Mouse (Mus musculus): ENCODE data around the gene Galr3. TPM values are rescaled to one million over a fixed set of nuclear protein-coding genes. Genes with fewer than 3 reads are reported as not detected.

Galr3 gene
- polyA plus RNA-seq, 1 experiment from 2014 or later = not detected

DNA sequence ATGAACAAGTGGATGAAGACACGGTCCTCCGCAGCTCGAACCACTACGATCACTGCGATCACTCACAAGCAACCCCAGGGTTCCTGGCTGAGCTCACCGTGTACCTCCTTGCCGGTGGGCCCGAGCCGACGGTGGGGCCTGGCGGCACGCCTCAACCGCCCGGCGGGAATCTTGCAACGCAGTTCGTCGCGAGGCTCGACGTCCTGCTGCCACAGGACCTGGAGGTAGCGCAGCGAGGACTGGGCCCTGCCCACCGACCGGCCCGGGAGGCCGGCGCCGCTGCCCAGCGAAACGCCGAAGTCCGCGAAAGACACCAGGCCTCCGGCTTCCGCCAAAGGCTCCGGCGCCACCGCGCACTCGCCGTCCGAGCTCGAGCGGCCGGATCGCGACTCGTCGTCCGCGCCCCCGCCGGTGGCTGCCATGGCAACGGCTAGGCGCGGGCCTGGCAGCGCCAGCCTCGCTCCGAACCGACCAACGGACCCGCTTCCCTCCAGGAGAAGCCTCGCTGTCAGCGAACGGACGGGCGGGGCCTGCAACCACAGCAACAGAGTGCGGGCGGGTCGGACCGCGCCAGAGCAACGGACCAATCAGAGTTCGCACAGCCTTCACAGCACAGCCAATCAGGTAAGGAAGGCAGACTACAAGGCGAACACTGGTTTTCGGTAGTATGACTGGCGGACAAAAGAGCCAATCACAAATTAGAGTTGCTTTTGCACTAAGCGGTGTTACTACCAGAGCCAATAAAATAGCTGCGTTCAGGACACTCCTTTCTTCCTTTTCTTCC lies 20.9 kb downstream of the Galr3 start, which contains the start of gene Ankrd54:
Ankrd54 (minus strand) TSS at position 518 of the 784 bp plus-strand sequence.
- WGBS = under 1% methylated on average over 80 of the region's 80 CpGs
- peaks cover 19% of the 10 kb centered on the region for H3K4me1 ChIP-seq

DNA sequence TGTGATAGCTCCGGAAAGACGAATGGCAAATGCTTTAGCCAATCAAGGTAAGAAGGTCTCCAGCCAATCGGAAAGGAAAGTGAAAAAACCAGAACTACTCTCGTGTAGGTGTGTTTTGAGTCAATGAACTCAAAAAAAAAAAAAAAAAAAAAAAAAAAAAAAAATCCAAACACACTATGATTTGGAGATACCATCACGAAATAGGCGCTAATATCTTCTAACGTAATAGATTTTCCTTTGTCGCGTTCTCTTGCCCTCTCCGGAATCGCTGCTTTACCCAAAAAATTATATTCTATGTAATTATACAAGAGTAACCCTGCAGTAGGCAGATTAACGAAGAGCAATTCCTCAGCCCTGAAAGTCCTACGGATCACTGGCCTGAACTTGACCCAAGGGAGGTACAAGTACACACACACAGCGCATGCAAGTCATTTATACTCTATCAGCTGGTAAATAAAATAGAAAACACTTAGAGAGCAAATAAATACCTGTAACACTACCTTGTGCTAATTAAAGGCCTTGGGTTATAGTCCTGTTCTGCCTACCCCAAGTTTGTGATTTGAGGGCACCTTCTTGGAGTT lies 21.6 kb downstream of the Galr3 start:
- H3K9ac ChIP-seq = no peak overlapping the region
- H3K4me1 ChIP-seq = peaks cover 19% of the 10 kb centered on the region
- no peaks in the 10 kb centered on the region for H3K27me3 ChIP-seq
- no peaks in the 10 kb centered on the region for H3K9me3 ChIP-seq
- H3K27ac ChIP-seq = no peak overlapping the region
- no peak for ATAC-seq (ENCODE audit: insufficient number of reproducible peaks, insufficient read depth, low FRiP score, low TSS enrichment)
- peak overlapping the region; percentile 49 for H3K4me2 ChIP-seq (replicated peaks)
- 9% methylated on average over 14 of the region's 14 CpGs for WGBS
- H3K36me3 ChIP-seq = peaks cover 25% of the 10 kb centered on the region
- peak overlapping the region; percentile 93 for H3K4me3 ChIP-seq

More for the DNA sequence above, 20.9 kb downstream of the Galr3 start, which contains the start of gene Ankrd54:
- peaks cover 32% of the 10 kb centered on the region for H3K36me3 ChIP-seq
- peak within 1 kb of the TSS; percentile 93 for H3K4me3 ChIP-seq
- H3K9ac ChIP-seq = peak within 1 kb of the TSS; percentile 89
- no peaks in the 10 kb centered on the region for H3K9me3 ChIP-seq
- H3K27me3 ChIP-seq = no peaks in the 10 kb centered on the region
- ATAC-seq (ENCODE audit: insufficient number of reproducible peaks, insufficient read depth, low FRiP score, low TSS enrichment) = peak; percentile 100
- peak within 1 kb of the TSS; percentile 73 for H3K4me2 ChIP-seq (replicated peaks)
- peak within 1 kb of the TSS; percentile 67; the same call in 1 of the 2 replicates for H3K27ac ChIP-seq

DNA sequence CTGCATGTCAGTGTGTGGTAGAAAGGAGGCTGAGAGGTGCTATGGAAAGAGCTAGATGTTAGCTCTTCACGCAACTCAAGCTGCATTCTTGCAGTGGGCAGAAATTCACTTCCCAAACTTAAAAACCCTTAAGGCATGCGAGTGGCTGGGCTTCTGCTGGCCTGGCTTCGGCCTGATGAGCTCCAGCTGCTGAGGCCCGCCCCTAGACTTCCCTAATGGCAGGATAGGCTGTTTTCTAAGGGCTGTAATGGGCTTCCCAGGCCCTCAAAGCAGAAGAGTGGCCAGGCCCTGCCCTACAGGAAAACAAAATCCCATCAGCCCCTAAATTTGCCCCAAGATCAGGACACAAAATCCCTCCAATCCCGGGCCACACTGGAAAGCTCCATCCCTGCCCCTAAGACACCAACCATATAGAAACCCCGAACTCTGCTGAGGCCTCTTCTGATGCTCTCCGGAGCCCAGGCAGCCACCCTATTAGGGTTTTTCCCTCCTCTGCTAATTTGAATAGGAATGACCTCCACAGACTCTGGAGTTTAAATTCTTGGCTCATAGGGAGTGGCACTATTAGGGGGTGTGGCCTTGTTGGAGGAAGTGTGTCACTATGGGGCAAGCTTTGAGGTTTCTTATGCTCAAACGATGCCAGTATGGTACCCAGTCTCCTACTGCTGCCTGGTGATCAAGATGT lies 23.5 kb downstream of the Galr3 start:
- Histone ChIP-seq H3K4me2 (replicated peaks) (no peak overlapping the region), H3K27ac (no peak overlapping the region), H3K4me1 (peaks cover 19% of the 10 kb centered on the region), H3K4me3 (no peak overlapping the region), H3K9me3 (no peaks in the 10 kb centered on the region), H3K36me3 (peaks cover 8% of the 10 kb centered on the region), H3K9ac (no peak overlapping the region), H3K27me3 (no peaks in the 10 kb centered on the region)
- WGBS = 59% methylated on average over 8 of the region's 8 CpGs
- ATAC-seq (ENCODE audit: insufficient number of reproducible peaks, insufficient read depth, low FRiP score, low TSS enrichment) = no peak

DNA sequence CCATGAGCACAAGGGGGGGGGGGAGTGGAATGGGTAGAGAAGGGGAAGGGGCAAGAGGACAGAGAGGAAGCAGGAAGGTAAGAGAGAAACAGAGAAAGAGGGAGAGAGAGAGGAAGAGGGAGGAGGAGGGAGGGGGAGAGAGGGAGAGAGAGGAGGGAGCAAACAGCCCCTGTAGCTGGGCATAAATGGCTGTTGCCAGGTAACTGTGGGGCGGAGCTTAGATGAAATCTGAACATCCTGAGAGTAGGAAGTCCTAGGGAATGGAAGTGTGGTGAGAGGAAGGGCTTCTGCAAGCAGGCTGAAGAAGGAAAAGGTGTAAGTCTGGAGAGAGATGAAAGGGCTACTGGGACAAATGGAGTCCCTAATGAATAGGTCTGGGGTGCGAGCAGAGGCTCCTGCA lies 24.6 kb downstream of the Galr3 start:
- Histone ChIP-seq H3K4me3 (no peak overlapping the region), H3K27me3 (no peaks in the 10 kb centered on the region), H3K9me3 (no peaks in the 10 kb centered on the region), H3K4me1 (peaks cover 14% of the 10 kb centered on the region), H3K4me2 (replicated peaks) (no peak overlapping the region), H3K9ac (no peak overlapping the region), H3K27ac (no peak overlapping the region), H3K36me3 (no peaks in the 10 kb centered on the region)
- no peak for ATAC-seq (ENCODE audit: insufficient number of reproducible peaks, insufficient read depth, low FRiP score, low TSS enrichment)
- 35% methylated on average over 2 of the region's 2 CpGs for WGBS

DNA sequence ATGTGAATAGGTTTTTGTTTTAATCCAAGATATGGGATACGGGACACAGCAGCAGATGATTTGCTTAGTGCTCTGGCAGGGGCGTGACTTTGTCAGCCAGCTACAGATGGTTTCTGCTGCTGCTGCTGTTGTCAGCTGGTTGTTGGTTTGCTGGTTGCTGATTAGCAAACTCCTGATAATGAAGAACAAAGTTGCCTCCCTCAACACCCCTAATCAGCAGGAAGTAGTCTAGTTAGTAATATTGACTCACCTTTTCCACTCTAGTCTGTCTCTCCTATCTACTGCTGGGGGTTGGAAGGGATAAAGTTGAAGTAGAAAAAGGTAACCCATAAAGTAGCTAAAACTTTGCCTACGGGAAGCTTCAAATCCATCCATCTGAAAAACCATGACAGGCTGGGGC lies 25.9 kb downstream of the Galr3 start:
- WGBS = 83% methylated on average over 3 of the region's 3 CpGs
- ATAC-seq (ENCODE audit: insufficient number of reproducible peaks, insufficient read depth, low FRiP score, low TSS enrichment) = no peak
- Histone ChIP-seq H3K27me3 (no peaks in the 10 kb centered on the region), H3K36me3 (no peaks in the 10 kb centered on the region), H3K4me1 (peaks cover 8% of the 10 kb centered on the region; the same call in 1 of the 2 replicates), H3K4me2 (replicated peaks) (no peak overlapping the region), H3K27ac (no peak overlapping the region), H3K4me3 (no peak overlapping the region), H3K9me3 (no peaks in the 10 kb centered on the region), H3K9ac (no peak overlapping the region)

DNA sequence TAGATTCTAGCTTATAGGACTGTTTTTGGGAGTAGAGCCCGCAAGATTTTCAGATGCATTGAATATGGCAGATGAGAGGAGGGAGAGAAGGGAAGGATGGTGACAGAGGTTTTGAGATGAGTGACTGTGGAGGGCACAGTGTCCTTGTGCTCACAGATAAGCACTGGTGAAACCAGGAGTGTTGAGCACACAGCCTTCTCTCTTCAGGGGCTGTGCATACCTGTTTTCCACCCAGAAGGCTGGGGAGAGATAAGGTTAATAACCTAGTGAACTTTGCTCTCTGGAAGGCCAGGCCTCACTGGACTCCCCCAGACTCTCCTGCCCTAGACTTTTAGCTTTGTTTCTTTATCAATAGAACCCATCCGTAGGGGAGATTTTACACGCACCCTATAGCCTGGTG lies 26.7 kb downstream of the Galr3 start:
- Histone ChIP-seq H3K4me1 (peaks cover 8% of the 10 kb centered on the region; the same call in 1 of the 2 replicates), H3K9me3 (no peaks in the 10 kb centered on the region), H3K36me3 (no peaks in the 10 kb centered on the region), H3K4me2 (replicated peaks) (no peak overlapping the region), H3K27ac (no peak overlapping the region), H3K9ac (no peak overlapping the region), H3K27me3 (no peaks in the 10 kb centered on the region), H3K4me3 (no peak overlapping the region)
- no peak for ATAC-seq (ENCODE audit: insufficient number of reproducible peaks, insufficient read depth, low FRiP score, low TSS enrichment)
- 79% methylated on average over 3 of the region's 3 CpGs for WGBS

DNA sequence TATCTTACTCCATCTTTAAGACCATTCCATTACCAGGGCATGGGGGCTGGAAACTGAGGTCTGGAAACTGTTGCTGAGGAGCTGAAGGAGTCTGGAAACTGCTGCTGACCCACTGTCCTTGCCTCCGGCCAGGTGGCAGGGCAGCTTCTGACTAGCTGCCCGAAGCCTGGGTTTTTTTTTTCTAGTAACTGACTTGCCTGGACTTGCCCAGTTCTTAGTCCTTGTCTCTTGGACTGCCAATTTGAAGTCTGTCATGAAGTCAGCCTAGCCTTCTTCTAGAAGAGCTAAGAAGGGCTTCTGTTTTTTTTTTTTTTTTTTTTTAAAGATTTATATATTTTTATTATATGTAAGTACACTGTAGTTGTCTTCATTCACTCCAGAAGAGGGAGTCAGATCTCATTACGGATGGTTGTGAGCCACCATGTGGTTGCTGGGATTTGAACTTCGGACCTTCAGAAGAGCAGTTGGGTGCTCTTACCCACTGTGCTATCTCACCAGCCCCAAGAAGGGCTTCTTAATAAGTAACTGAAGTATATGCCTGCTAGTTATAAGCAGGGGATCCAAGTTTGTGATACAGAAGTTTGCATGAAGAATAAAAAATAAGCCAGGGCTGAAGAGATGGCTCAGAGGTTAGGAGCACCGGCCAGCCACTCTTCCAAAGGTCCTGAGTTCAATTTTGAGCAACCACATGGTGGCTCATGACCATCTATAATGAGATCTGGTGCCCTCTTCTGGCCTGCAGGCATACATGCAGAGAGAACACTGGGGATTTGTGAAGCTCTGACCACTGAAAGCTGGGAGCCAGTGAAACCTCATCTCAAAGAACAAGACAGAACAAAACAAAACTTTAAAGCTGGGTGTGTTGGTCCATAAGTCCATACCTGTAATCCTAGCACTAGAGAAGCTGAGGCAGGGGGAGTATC lies 29.7 kb downstream of the Galr3 start:
- WGBS = 65% methylated on average over 5 of the region's 5 CpGs
- no peak overlapping the region for H3K4me2 ChIP-seq (replicated peaks)
- H3K4me1 ChIP-seq = peaks cover 11% of the 10 kb centered on the region
- H3K4me3 ChIP-seq = no peak overlapping the region
- H3K27me3 ChIP-seq = no peaks in the 10 kb centered on the region
- H3K9ac ChIP-seq = no peak overlapping the region
- no peak overlapping the region for H3K27ac ChIP-seq
- H3K9me3 ChIP-seq = no peaks in the 10 kb centered on the region
- peaks cover 4% of the 10 kb centered on the region for H3K36me3 ChIP-seq
- ATAC-seq (ENCODE audit: insufficient number of reproducible peaks, insufficient read depth, low FRiP score, low TSS enrichment) = no peak

DNA sequence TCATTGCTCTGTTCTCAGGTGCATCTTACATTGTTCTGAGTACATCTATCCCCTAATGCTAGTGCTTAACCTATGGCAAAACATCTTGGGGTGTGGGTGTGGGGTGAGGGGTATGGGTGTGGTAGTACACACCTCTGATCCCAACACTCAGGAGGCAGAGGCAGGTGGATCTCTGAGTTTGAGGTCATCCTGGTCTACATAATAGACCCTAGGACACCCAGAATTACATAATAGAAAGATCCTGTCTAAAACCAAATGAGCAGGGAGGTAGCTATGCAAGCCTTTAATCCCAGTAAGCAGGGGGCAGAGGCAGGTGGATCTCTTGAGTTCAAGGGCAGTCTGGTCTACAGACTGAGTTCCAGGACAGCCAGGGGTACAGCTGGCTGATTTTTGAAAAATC lies 32.1 kb downstream of the Galr3 start:
- peaks cover 26% of the 10 kb centered on the region for H3K36me3 ChIP-seq
- no peak overlapping the region for H3K9ac ChIP-seq
- no peaks in the 10 kb centered on the region for H3K27me3 ChIP-seq
- no peak overlapping the region for H3K4me2 ChIP-seq (replicated peaks)
- H3K4me1 ChIP-seq = peaks cover 7% of the 10 kb centered on the region
- no peak overlapping the region for H3K4me3 ChIP-seq
- no peaks in the 10 kb centered on the region for H3K9me3 ChIP-seq
- no peak for ATAC-seq (ENCODE audit: insufficient number of reproducible peaks, insufficient read depth, low FRiP score, low TSS enrichment)
- H3K27ac ChIP-seq = no peak overlapping the region

DNA sequence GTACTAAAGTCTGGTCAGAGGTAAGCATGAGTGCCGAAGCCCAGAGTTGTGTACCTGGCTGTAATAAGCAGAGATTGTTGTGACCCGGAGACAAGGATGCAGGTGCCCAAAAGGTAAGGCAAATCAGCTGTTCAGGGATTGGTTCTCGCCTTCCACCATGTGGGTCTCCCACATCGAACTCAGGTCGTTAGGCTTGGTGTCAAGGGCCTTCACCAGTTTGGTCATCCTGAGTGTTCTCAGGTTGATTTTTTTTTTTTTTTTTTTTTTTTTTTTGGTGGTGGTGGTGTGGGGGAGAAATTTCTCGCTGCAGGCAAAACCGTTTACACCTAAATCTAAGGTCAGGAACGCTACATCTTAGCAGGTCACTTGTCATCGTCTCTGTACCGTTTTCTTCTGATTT lies 32.8 kb downstream of the Galr3 start:
- H3K9ac ChIP-seq = peak overlapping the region; percentile 75; the same call in 1 of the 2 replicates
- H3K4me3 ChIP-seq = peak overlapping the region; percentile 82
- H3K27me3 ChIP-seq = no peaks in the 10 kb centered on the region
- H3K27ac ChIP-seq = peak overlapping the region; percentile 78
- WGBS = 38% methylated on average over 10 of the region's 10 CpGs
- no peaks in the 10 kb centered on the region for H3K9me3 ChIP-seq
- ATAC-seq (ENCODE audit: insufficient number of reproducible peaks, insufficient read depth, low FRiP score, low TSS enrichment) = no peak
- H3K4me1 ChIP-seq = peaks cover 7% of the 10 kb centered on the region
- H3K36me3 ChIP-seq = peaks cover 33% of the 10 kb centered on the region
- peak overlapping the region; percentile 72 for H3K4me2 ChIP-seq (replicated peaks)

DNA sequence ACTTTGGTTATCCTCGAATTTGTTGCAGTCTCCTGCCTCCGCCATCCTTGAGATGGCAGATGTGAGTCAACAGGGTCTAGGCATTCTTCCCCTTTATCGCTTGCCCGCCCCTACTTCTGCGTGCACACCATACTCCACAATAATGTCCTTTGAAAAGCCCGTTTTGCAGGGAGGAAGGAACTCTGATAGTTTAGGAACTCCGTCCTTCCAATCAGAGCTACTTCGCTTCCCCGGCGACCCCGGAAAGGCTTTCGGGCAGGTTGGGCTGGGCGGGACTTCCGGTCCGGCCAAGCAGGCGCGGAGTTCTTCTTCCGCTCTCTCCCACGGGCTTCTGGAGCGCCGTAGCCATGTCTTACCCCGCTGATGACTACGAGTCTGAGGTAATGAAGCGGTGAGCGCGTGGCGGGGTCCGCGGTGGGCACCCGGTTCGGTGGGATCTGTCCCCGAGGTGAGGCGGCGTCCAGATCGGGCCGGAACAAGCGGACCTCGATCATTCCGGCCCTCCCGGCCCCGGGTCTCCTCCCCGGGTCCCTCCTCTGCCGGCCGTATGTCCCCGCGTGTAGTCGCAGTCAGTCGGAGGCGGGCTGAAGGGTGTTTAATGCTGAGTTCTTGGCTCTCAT lies 33.3 kb downstream of the Galr3 start, which contains the start of gene Eif3l:
Eif3l (plus strand) TSS at position 267 of the 620 bp plus-strand sequence.
- Histone ChIP-seq H3K9me3 (no peaks in the 10 kb centered on the region), H3K9ac (peak within 1 kb of the TSS; percentile 75), H3K4me3 (peak within 1 kb of the TSS; percentile 82), H3K4me1 (peaks cover 7% of the 10 kb centered on the region), H3K36me3 (peaks cover 39% of the 10 kb centered on the region), H3K27me3 (no peaks in the 10 kb centered on the region), H3K27ac (peak within 1 kb of the TSS; percentile 78), H3K4me2 (replicated peaks) (peak within 1 kb of the TSS; percentile 72)
- 0% methylated on average over 49 of the region's 49 CpGs for WGBS
- peak; percentile 71 for ATAC-seq (ENCODE audit: insufficient number of reproducible peaks, insufficient read depth, low FRiP score, low TSS enrichment)

Measured in embryonic facial prominence, embryonic 12.5 days (tissue).